Mouse (Mus musculus) heart, adult 2 months (tissue): ENCODE measurements around the gene Heg1.

ENCODE experiments used
- CTCF ChIP-seq: fragments of 200-600 bp; IDR thresholded peaks from 2 replicates; pipeline ENCODE4 v1.8.1; 2022; ENCODE audit warnings: antibody characterized with exemption, mild to moderate bottlenecking, moderate library complexity
- EP300 ChIP-seq: fragments of 200-500 bp; IDR thresholded peaks from 2 replicates; pipeline ENCODE4 v1.6.1; 2011; ENCODE audit warnings: low read depth, low read length, control low read depth; ENCODE audit not compliant: insufficient read depth
- POLR2A ChIP-seq: fragments of 200-500 bp; IDR thresholded peaks from 2 replicates; pipeline ENCODE4 v1.6.1; 2011; ENCODE audit warnings: mild to moderate bottlenecking, low read depth, low read length, control low read depth; ENCODE audit not compliant: insufficient read depth

- no peak for TF ChIP-seq CTCF
- no peak for TF ChIP-seq POLR2A
- TF ChIP-seq EP300 = no peak
These were observed 24.6 kb upstream of the Heg1 start for GRCm38 (mm10) chr16:33659521-33659920.
